Mouse (Mus musculus) neural tube, embryonic 15.5 days (tissue): ENCODE data around the gene Dhx8. TPM values are rescaled to one million over a fixed set of nuclear protein-coding genes. Genes with fewer than 3 reads are reported as not detected.
A peak's percentile ranks its signal among the peaks of the same experiment; 100 is the strongest.

Source experiments
- ATAC-seq: fragments of 200-750 bp; cut with Nextera tagmentation; 2 replicates; pipeline ENCODE4 v1.8.0; 2017; ENCODE audit warnings: mild to moderate bottlenecking, moderate TSS enrichment, moderate library complexity; ENCODE audit not compliant: low FRiP score
- H3K27ac ChIP-seq: fragments of 300-500 bp; sonication (generic); replicated peaks from 2 replicates; pipeline ENCODE4 v1.5.1; 2015; ENCODE audit warnings: mild to moderate bottlenecking, inconsistent platforms
- H3K27me3 ChIP-seq: fragments of 300-500 bp; sonication (generic); replicated peaks from 2 replicates; pipeline ENCODE4 v1.6.1; 2015; ENCODE audit warnings: inconsistent platforms
- H3K36me3 ChIP-seq: fragments of 300-500 bp; sonication (generic); 2 replicates; pipeline ENCODE4 v1.6.1; 2015; ENCODE audit warnings: inconsistent platforms
- H3K4me1 ChIP-seq: fragments of 300-500 bp; sonication (generic); 2 replicates; pipeline ENCODE4 v1.6.1; 2015; ENCODE audit warnings: inconsistent platforms
- H3K4me2 ChIP-seq: fragments of 300-500 bp; sonication (generic); 2 replicates; pipeline ENCODE4 v1.6.1; 2015; ENCODE audit warnings: inconsistent platforms, mild to moderate bottlenecking, moderate library complexity
- H3K4me3 ChIP-seq: fragments of 300-500 bp; sonication (generic); replicated peaks from 2 replicates; pipeline ENCODE4 v1.5.1; 2015; ENCODE audit warnings: mild to moderate bottlenecking, inconsistent platforms
- H3K9ac ChIP-seq: fragments of 300-500 bp; sonication (generic); replicated peaks from 2 replicates; pipeline ENCODE4 v1.6.1; 2015; ENCODE audit warnings: mild to moderate bottlenecking, inconsistent platforms
- H3K9me3 ChIP-seq: fragments of 300-500 bp; sonication (generic); replicated peaks from 2 replicates; pipeline ENCODE4 v1.6.1; 2016; ENCODE audit warnings: inconsistent platforms
- WGBS: fragments of 180-500 bp; shearing (Covaris S2); methylation state at CpG from one replicate; pipeline ENCODE4 v1.1.7; 2015; ENCODE audit warnings: mixed read lengths; 5-methylcytosine and 5-hydroxymethylcytosine counted together
- polyA plus RNA-seq: library from polyadenylated mRNA; unstranded; fragments of >200 nt; fragmentation: Nextera tagmentation; extraction: Ambion mirVana; gene quantifications from 2 replicates; pipeline ENCODE4 v1.2.1, GENCODE M21; 2015

Dhx8 gene
- polyA plus RNA-seq, 1 experiment from 2014 or later, result 28.7 TPM

GRCm38 (mm10) chr11:101757366-101757765 is 24.6 kb downstream of the Dhx8 start:
- ATAC-seq, result no peak
- Histone ChIP-seq H3K4me2 (no peak overlapping the region), H3K36me3 (peaks cover 84% of the 10 kb centered on the region), H3K27me3 (no peaks in the 10 kb centered on the region), H3K9ac (no peak overlapping the region), H3K9me3 (no peaks in the 10 kb centered on the region), H3K4me1 (peaks cover 5% of the 10 kb centered on the region; the same call in 1 of the 2 replicates), H3K27ac (0 out of 2 replicates have a peak overlapping the region, but pooled peaks have one; percentile 13), H3K4me3 (no peak overlapping the region)
- WGBS, result 89% methylated on average over 8 of the region's 8 CpGs

DNA sequence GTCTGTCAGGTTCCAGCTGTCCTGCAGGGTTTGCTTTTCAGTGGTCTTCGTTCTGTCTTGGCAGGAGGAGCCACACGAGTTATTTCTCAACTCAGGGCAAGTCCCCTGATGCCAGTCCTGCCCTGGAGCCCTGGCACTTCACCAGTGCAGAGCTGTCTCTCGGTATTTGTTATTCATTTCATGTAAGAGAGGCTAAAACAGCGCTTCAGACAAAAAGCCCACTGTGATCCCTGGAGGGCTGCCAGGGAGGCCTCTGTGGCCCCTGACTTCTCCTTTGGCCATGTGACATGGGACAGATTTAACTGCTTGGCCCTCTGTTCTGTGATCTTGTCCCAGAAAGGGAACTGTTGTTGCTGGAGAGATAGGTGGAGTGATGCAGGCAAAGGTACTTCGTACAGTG is 25.7 kb downstream of the Dhx8 start:
- no peaks in the 10 kb centered on the region for H3K9me3 ChIP-seq
- H3K36me3 ChIP-seq, result peaks cover 79% of the 10 kb centered on the region
- WGBS, result 38% methylated on average over 5 of the region's 5 CpGs
- H3K27me3 ChIP-seq, result no peaks in the 10 kb centered on the region
- H3K4me3 ChIP-seq, result no peak overlapping the region
- peaks cover 5% of the 10 kb centered on the region; the same call in 1 of the 2 replicates for H3K4me1 ChIP-seq
- no peak overlapping the region; the same call in 1 of the 2 replicates for H3K27ac ChIP-seq
- H3K9ac ChIP-seq, result no peak overlapping the region
- no peak overlapping the region for H3K4me2 ChIP-seq
- ATAC-seq, result no peak; the same call in 1 of the 2 replicates

- H3K4me3 ChIP-seq, result no peak overlapping the region
- no peaks in the 10 kb centered on the region for H3K27me3 ChIP-seq
- H3K9ac ChIP-seq, result no peak overlapping the region
- no peak for ATAC-seq
- WGBS, result 97% methylated on average over 3 of the region's 3 CpGs
- H3K4me2 ChIP-seq, result no peak overlapping the region
- H3K4me1 ChIP-seq, result peaks cover 5% of the 10 kb centered on the region; the same call in 1 of the 2 replicates
- peaks cover 76% of the 10 kb centered on the region for H3K36me3 ChIP-seq
- no peak overlapping the region for H3K27ac ChIP-seq
- H3K9me3 ChIP-seq, result no peaks in the 10 kb centered on the region
Measured at GRCm38 (mm10) chr11:101759530-101759929, 26.8 kb downstream of the Dhx8 start.

GRCm38 (mm10) chr11:101763723-101764122 is 31.0 kb downstream of the Dhx8 start:
- H3K36me3 ChIP-seq, result peaks cover 75% of the 10 kb centered on the region
- WGBS, result 50% methylated on average over 7 of the region's 7 CpGs
- no peaks in the 10 kb centered on the region for H3K9me3 ChIP-seq
- no peaks in the 10 kb centered on the region for H3K4me1 ChIP-seq
- no peak overlapping the region for H3K4me2 ChIP-seq
- ATAC-seq, result no peak
- H3K27ac ChIP-seq, result no peak overlapping the region
- H3K27me3 ChIP-seq, result no peaks in the 10 kb centered on the region
- H3K4me3 ChIP-seq, result no peak overlapping the region
- H3K9ac ChIP-seq, result no peak overlapping the region

DNA sequence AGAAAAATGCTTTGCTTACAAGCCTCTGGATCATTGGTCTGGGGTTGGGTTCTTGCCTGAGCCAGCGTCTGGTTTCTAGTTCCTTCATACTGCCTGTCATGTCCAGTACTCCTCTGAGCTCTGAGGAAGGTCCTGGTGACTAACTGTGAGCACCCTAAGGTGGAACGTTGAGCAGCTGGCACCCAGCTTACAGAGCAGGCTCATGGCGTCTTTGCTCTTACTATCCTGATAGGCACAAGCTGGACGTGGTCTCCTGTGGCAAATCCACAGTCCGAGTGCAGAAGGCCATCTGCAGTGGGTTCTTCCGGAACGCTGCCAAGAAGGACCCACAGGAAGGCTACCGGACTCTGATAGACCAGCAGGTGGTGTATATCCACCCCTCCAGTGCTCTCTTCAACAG is 31.8 kb downstream of the Dhx8 start:
- no peak overlapping the region for H3K4me2 ChIP-seq
- H3K4me1 ChIP-seq, result no peaks in the 10 kb centered on the region
- no peaks in the 10 kb centered on the region for H3K27me3 ChIP-seq
- WGBS, result 96% methylated on average over 8 of the region's 8 CpGs
- no peak overlapping the region for H3K4me3 ChIP-seq
- no peak for ATAC-seq
- no peak overlapping the region for H3K9ac ChIP-seq
- H3K27ac ChIP-seq, result no peak overlapping the region
- H3K9me3 ChIP-seq, result no peaks in the 10 kb centered on the region
- H3K36me3 ChIP-seq, result peaks cover 69% of the 10 kb centered on the region

- Histone ChIP-seq H3K9me3 (no peaks in the 10 kb centered on the region), H3K4me1 (peaks cover 5% of the 10 kb centered on the region), H3K36me3 (peaks cover 52% of the 10 kb centered on the region), H3K27ac (no peak overlapping the region), H3K9ac (no peak overlapping the region), H3K4me3 (no peak overlapping the region), H3K4me2 (no peak overlapping the region), H3K27me3 (peaks cover 9% of the 10 kb centered on the region)
- no peak for ATAC-seq
- 62% methylated on average over 5 of the region's 5 CpGs for WGBS
Measured at GRCm38 (mm10) chr11:101767326-101767725, 34.6 kb downstream of the Dhx8 start.

- 92% methylated on average over 6 of the region's 6 CpGs for WGBS
- Histone ChIP-seq H3K9ac (no peak overlapping the region), H3K9me3 (no peaks in the 10 kb centered on the region), H3K4me3 (no peak overlapping the region), H3K27ac (no peak overlapping the region), H3K36me3 (peaks cover 46% of the 10 kb centered on the region), H3K4me1 (peaks cover 12% of the 10 kb centered on the region), H3K27me3 (peaks cover 17% of the 10 kb centered on the region), H3K4me2 (no peak overlapping the region)
- ATAC-seq, result no peak
Measured at GRCm38 (mm10) chr11:101768721-101769120, 36.0 kb downstream of the Dhx8 start.

DNA sequence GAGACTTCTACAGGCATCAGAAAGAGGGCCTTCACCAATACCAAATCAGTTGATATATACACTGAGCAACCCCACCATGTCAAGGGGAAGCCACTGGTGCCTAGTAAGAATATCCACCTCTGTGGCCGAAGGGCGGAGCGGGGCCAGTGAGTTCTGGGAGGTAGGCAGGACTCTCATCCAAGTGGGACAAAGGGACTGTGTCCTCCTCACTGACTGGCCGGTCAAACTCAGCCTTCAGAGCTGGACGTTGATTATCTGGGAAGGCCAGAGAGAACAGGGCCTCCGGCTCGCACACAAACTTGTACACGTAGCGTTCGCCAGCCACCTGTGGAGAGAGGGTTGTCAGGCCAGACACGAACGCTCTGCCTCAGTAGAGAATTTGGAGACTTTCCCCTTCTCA is 37.5 kb downstream of the Dhx8 start:
- H3K9me3 ChIP-seq, result no peaks in the 10 kb centered on the region
- H3K27ac ChIP-seq, result no peak overlapping the region
- H3K9ac ChIP-seq, result no peak overlapping the region
- H3K36me3 ChIP-seq, result peaks cover 35% of the 10 kb centered on the region
- H3K27me3 ChIP-seq, result peaks cover 30% of the 10 kb centered on the region
- 90% methylated on average over 12 of the region's 12 CpGs for WGBS
- peaks cover 12% of the 10 kb centered on the region for H3K4me1 ChIP-seq
- no peak for ATAC-seq
- H3K4me3 ChIP-seq, result no peak overlapping the region
- H3K4me2 ChIP-seq, result no peak overlapping the region

DNA sequence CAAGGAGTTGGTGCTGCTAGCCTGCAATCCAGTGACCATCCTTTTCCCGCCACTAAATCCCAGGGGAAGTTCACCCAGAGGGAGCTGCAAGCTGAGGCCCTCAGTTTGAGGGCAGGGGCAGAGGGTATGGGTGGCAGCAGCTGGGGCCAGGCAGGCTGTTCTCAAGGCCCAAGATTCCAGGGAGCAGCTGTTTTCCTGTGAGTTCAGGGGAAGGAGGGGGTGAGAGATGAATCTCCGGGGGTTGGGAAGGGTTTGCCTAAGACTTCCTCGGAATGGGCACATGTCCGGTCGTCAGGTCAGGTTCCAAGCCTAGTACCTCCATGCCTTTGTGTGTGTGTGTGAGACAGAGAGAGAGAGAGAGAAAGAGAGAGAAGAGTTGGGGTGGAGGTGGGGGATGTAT is 39.3 kb downstream of the Dhx8 start:
- Histone ChIP-seq H3K27me3 (peaks cover 31% of the 10 kb centered on the region), H3K9ac (no peak overlapping the region), H3K27ac (no peak overlapping the region), H3K4me1 (peaks cover 12% of the 10 kb centered on the region), H3K36me3 (peaks cover 19% of the 10 kb centered on the region), H3K4me2 (peak overlapping the region; percentile 54), H3K4me3 (no peak overlapping the region), H3K9me3 (no peaks in the 10 kb centered on the region)
- 10% methylated on average over 5 of the region's 5 CpGs for WGBS
- ATAC-seq, result no peak

DNA sequence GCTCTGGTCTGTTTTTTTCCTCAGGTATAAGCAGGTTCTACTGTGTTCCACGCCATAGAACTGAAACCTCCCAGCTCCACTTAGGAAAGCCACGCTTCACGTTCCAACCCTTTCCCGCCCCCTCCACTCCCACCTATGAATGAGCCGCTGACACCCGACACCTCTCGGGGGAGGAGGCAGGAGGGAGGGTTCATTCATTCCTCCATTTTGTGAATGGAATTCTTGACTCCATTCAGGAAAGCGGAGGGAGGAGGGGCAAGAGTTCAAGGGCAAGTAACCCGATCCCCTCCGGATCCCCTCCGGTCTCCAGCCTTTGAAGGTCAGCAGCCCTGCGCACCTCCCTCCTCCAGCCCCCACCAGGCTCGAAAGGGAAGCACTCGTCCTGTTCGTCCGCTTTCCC is 39.7 kb downstream of the Dhx8 start:
- peaks cover 12% of the 10 kb centered on the region for H3K4me1 ChIP-seq
- no peaks in the 10 kb centered on the region for H3K9me3 ChIP-seq
- peak overlapping the region; percentile 27 for H3K4me3 ChIP-seq
- ATAC-seq, result 0 out of 2 replicates have a peak, but pooled peaks have one; percentile 14
- H3K36me3 ChIP-seq, result peaks cover 15% of the 10 kb centered on the region
- H3K27me3 ChIP-seq, result peaks cover 35% of the 10 kb centered on the region
- H3K9ac ChIP-seq, result no peak overlapping the region; the same call in 1 of the 2 replicates
- under 1% methylated on average over 16 of the region's 16 CpGs for WGBS
- H3K4me2 ChIP-seq, result peak overlapping the region; percentile 54
- H3K27ac ChIP-seq, result no peak overlapping the region

- H3K4me2 ChIP-seq, result no peak overlapping the region
- H3K4me3 ChIP-seq, result no peak overlapping the region
- ATAC-seq, result no peak
- no peaks in the 10 kb centered on the region for H3K36me3 ChIP-seq
- no peak overlapping the region for H3K27ac ChIP-seq
- H3K27me3 ChIP-seq, result peaks cover 43% of the 10 kb centered on the region
- WGBS, result 90% methylated on average over 4 of the region's 4 CpGs
- no peaks in the 10 kb centered on the region for H3K9me3 ChIP-seq
- H3K9ac ChIP-seq, result no peak overlapping the region
- H3K4me1 ChIP-seq, result peaks cover 12% of the 10 kb centered on the region
Measured at GRCm38 (mm10) chr11:101776846-101777245, 44.1 kb downstream of the Dhx8 start.

GRCm38 (mm10) chr11:101783135-101783534 is 50.4 kb downstream of the Dhx8 start:
- H3K4me3 ChIP-seq, result peak overlapping the region; percentile 55
- no peak overlapping the region for H3K9ac ChIP-seq
- peaks cover 27% of the 10 kb centered on the region for H3K4me1 ChIP-seq
- ATAC-seq, result no peak
- H3K27me3 ChIP-seq, result peaks cover 72% of the 10 kb centered on the region
- WGBS, result 50% methylated on average over 1 of the region's 1 CpGs
- no peaks in the 10 kb centered on the region for H3K9me3 ChIP-seq
- peak overlapping the region; percentile 100 for H3K4me2 ChIP-seq
- 0 out of 2 replicates have a peak overlapping the region, but pooled peaks have one; percentile 84 for H3K27ac ChIP-seq
- no peaks in the 10 kb centered on the region for H3K36me3 ChIP-seq
